Mouse (Mus musculus): ENCODE results near the gene Brsk2. TPM values are rescaled to one million over a fixed set of nuclear protein-coding genes. Genes with fewer than 3 reads are reported as not detected.

The Brsk2 gene
- polyA plus RNA-seq, 1 experiment from 2014 or later, result not detected

DNA sequence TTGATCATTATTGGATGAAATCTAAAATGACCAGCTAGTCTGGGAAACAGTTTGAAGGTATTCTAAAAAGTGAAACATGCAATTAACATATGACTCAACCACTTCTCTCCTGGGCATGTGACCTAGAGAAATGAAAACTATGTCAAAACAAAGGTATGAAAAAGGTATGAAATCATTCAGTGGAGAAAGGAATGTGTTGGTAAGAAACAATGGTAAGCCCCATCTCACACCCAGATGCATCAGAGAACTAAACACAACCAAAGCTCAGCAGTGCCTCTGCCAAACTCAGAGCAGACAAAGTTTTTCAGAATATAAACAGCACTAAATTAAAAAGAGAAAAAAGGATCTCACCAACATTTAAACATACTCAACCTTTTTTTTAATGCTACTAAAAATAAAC is 80.5 kb downstream of the Brsk2 start:
- peaks cover 93% of the 10 kb centered on the region for H3K79me2 ChIP-seq (ENCODE audit: inconsistent target)
- no peak overlapping the region for H3K4me3 ChIP-seq (ENCODE audit: inconsistent target)

DNA sequence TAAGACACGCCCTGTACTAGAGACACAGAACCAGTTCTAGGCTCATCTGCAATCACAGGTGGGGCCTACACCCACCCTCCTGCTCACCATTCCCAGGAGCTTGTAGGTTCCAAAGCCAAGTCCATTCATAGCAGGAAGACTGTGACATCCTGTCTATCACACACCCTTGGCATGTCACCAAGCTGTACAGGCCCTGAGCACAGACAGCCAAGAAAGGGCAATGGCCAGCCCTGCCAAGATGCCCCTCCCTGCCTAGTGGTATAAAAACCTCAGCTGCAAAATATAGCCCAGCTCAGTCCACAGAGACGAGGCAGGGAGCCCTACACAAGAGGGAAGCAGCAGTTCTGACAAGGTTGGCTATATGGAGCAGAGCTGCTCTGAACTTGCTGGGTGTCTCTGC is 84.6 kb downstream of the Brsk2 start:
- WGBS (ENCODE audit: missing documents), result 56% methylated on average over 2 of the region's 2 CpGs
- H3K79me2 ChIP-seq (ENCODE audit: inconsistent target), result peaks cover 93% of the 10 kb centered on the region
- H3K4me3 ChIP-seq (ENCODE audit: inconsistent target), result no peak overlapping the region
- no peak overlapping the region for H3K27ac ChIP-seq
- no peaks in the 10 kb centered on the region for H3K36me3 ChIP-seq (ENCODE audit: inconsistent target)

More for the DNA sequence above, 80.5 kb downstream of the Brsk2 start:
- Histone ChIP-seq H3K36me3 (ENCODE audit: inconsistent target) (no peaks in the 10 kb centered on the region), H3K27ac (no peak overlapping the region)

DNA sequence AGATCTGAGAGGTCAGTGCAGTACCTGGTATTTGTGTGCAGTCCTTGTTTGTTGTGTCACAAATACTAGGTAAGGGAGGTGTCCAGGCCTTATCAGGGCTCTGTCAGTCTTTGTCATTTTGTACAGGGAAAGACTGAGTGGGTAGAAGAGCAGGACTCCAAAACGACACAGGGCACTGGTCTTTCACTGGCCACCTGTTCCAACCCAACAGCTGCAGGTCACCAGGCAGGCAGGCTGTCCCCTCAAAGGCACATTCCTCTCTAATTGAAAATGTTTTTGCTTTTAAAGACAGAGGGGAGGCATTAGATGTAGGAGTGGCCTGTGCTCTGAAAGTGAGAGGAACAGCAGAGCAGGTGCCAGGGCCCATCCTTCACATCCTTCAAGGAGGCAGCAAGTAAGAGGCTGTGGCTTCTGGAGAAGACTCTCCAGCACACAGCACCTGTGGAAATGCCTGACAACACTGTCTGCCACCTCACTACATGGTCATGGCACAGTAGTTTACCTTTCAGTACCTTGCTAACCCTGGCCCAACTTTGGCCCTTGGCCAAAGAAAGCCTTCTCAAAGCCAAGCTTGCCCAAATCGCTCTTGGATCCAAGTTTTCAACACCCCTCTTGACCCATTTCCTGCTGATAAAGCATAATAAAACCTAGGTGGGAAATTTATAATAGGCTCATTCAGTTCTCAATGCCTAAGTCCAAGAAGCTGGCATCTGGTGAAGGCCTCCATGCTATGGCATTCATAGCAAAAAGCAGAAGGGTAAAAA is 85.7 kb downstream of the Brsk2 start:
- H3K79me2 ChIP-seq (ENCODE audit: inconsistent target), result peaks cover 93% of the 10 kb centered on the region
- WGBS (ENCODE audit: missing documents), result 82% methylated on average over 2 of the region's 2 CpGs
- no peaks in the 10 kb centered on the region for H3K36me3 ChIP-seq (ENCODE audit: inconsistent target)
- no peak overlapping the region for H3K4me3 ChIP-seq (ENCODE audit: inconsistent target)
- H3K27ac ChIP-seq, result no peak overlapping the region

DNA sequence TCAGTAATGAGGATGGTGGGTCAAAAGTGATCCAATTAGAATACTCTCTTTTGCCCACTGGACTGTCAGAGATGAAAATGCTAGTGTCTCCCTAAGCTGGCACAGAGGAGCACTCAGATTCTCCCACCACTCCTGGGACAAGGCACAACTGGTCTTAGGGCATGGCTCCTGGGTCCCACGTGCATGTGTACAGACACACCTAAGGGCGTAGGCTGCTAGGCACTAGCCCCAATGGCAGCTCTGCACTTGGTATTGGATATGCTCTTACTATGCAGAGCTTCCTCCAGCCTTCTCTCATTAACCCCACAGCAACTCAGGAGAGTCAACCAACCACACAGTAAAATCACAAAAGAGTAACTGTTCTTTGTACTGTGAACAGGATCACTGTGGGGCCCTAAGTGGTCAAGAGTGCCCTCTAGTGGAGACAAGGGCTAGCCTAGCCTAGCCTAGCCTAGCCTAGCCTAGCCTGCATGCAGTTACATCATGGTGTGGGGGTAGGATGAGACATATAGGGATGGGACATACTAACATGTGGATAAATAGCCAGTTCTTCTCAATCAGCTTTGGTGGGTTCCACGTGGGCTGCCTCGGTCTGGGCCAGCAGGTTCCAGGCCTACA is 88.1 kb downstream of the Brsk2 start:
- Histone ChIP-seq H3K27ac (no peak overlapping the region), H3K4me3 (ENCODE audit: inconsistent target) (no peak overlapping the region), H3K36me3 (ENCODE audit: inconsistent target) (no peaks in the 10 kb centered on the region), H3K79me2 (ENCODE audit: inconsistent target) (peaks cover 94% of the 10 kb centered on the region)
- WGBS (ENCODE audit: missing documents), result 84% methylated on average over 4 of the region's 4 CpGs

DNA sequence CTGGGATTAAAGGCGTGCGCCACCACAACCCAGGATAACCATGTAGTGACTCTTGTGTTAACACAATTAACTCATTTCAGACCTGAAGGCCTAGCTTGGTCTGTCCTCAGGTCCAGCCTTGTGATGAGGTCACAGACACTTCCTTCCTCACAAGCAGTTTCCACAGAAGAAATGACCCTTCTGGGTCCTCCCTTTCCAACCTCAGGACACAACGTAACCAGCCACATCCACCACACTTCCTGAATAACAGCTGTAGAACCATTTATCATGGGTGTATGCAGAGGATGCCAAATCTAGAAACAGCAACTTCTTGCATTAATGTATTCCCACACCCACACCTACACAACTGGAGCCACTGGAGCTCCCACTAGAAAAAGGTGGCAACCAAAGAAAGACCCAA is 91.2 kb downstream of the Brsk2 start:
- Histone ChIP-seq H3K36me3 (ENCODE audit: inconsistent target) (no peaks in the 10 kb centered on the region), H3K79me2 (ENCODE audit: inconsistent target) (peaks cover 100% of the 10 kb centered on the region), H3K4me3 (ENCODE audit: inconsistent target) (no peak overlapping the region), H3K27ac (peak overlapping the region; percentile 1; the same call in 1 of the 2 replicates)
- 60% methylated on average over 2 of the region's 3 CpGs for WGBS (ENCODE audit: missing documents)

DNA sequence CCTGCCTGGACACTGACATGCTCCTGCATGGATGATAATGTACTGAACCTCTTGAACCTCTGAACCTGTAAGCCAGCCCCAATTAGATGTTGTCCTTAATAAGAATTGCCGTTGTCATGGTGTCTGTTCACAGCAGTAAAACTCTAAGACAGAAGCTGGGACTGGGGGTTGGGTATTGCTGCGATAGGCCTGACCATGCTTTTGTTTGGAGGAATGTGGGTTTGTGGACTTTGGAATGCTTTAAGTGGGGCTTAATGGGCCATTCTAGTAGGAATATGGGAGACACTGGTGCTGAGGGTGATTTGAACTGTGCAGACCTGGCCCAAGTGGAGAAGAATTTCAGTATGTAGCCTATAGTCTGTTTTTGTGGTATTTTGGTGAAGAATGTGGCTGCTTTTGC is 95.8 kb downstream of the Brsk2 start:
- Histone ChIP-seq H3K36me3 (ENCODE audit: inconsistent target) (no peaks in the 10 kb centered on the region), H3K4me3 (ENCODE audit: inconsistent target) (no peak overlapping the region), H3K79me2 (ENCODE audit: inconsistent target) (peaks cover 100% of the 10 kb centered on the region), H3K27ac (no peak overlapping the region)
- 94% methylated on average over 2 of the region's 2 CpGs for WGBS (ENCODE audit: missing documents)

DNA sequence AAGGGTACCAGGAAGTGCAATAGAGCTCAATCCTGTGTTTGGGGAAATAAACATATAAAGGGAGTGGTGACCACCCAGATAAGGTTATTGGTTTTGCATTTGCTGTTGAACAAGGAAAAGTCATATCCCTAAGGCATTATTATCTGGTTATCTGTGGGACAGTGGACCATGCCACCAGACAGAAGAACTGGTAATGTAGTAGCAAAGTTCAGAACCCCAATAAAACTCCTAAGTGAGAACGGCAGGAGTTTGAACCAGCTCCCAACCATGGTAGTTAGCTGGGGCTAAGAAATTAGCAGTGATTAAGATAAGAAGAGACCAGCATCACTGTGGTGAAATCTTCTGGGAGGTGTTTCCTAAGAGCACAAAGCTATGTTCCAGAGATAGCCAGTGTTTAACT is 96.4 kb downstream of the Brsk2 start:
- Histone ChIP-seq H3K4me3 (ENCODE audit: inconsistent target) (no peak overlapping the region), H3K79me2 (ENCODE audit: inconsistent target) (peaks cover 100% of the 10 kb centered on the region), H3K27ac (no peak overlapping the region), H3K36me3 (ENCODE audit: inconsistent target) (no peaks in the 10 kb centered on the region)
- WGBS (ENCODE audit: missing documents), result 100% methylated on average over 1 of the region's 1 CpGs

DNA sequence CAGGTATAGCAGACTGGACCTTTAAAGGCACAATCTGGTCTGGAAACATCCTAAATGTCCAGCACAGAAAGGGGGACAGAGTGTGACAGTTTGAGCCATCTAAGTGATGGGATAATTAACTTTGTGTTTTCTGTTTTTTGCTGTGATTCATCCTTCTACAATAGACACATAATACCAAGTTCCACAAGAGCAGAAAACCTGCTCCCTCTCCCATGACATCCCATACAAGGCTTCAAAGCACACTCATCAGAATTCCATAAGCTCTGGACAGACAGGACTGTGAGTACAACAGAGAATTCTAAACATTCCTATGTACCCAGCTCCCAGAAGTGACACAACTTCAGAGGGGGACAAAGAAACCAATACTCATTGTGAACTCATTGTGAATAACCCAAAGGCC is 101.0 kb downstream of the Brsk2 start:
- H3K36me3 ChIP-seq (ENCODE audit: inconsistent target), result 0 out of 2 replicates have a peak, but pooled peaks cover 7% of the 10 kb centered on the region
- H3K79me2 ChIP-seq (ENCODE audit: inconsistent target), result peaks cover 100% of the 10 kb centered on the region
- H3K4me3 ChIP-seq (ENCODE audit: inconsistent target), result no peak overlapping the region

More for the DNA sequence above, 101.0 kb downstream of the Brsk2 start:
- H3K27ac ChIP-seq, result no peak overlapping the region

Other genes starting within 250 kb of the Brsk2 start
- not detected in 3 replicates for gene Muc5ac, start 160.8 kb upstream of the Brsk2 start, polyA plus RNA-seq (2018)
- gene Muc5b, start 110.7 kb upstream of the Brsk2 start, polyA plus RNA-seq (2018), result not detected in 3 replicates
- gene Tollip, start 31.2 kb upstream of the Brsk2 start, polyA plus RNA-seq (2018), result 55.0 to 65.0 TPM (median 55.4 TPM) in 3 replicates
- gene Mob2, start 111.3 kb downstream of the Brsk2 start, polyA plus RNA-seq (2018), result 22.8 to 35.4 TPM (median 31.3 TPM) in 3 replicates
- 0.22 to 1.2 TPM (median 0.47 TPM) in 3 replicates for gene Dusp8, start 146.1 kb downstream of the Brsk2 start, polyA plus RNA-seq (2018)
- not detected in 3 replicates for gene Gm45618, start 171.0 kb downstream of the Brsk2 start, polyA plus RNA-seq (2018)
- not detected in 3 replicates for gene Gm39115, start 186.3 kb downstream of the Brsk2 start, polyA plus RNA-seq (2018)
- not detected in 3 replicates for gene Gm45337, start 194.9 kb downstream of the Brsk2 start, polyA plus RNA-seq (2018)
- gene Gm29735, start 207.4 kb downstream of the Brsk2 start, polyA plus RNA-seq (2018), result not detected in 3 replicates
- not detected in 3 replicates for gene Gm4553, start 216.0 kb downstream of the Brsk2 start, polyA plus RNA-seq (2018)
- not detected in 3 replicates for gene Krtap5-2, start 226.3 kb downstream of the Brsk2 start, polyA plus RNA-seq (2018)
- not detected in 3 replicates for gene Gm10153, start 240.6 kb downstream of the Brsk2 start, polyA plus RNA-seq (2018)

Data from macrophage (primary cell).